Mouse (Mus musculus): ENCODE data around the gene Zcchc7. TPM values are rescaled to one million over a fixed set of nuclear protein-coding genes. Genes with fewer than 3 reads are reported as not detected.

Gene Zcchc7
- total RNA-seq (2021), result 10 to 100 TPM; 55.4 to 67.0 TPM
- long read RNA-seq, experiment 1, full-length matches to known transcripts, result 4 of 9 reads
- long read RNA-seq, experiment 1, partial matches to known transcripts, result 2 of 9 reads
- long read RNA-seq, experiment 1, other reads (novel, unspliced or antisense), result 3 of 9 reads
- long read RNA-seq, experiment 2, full-length matches to known transcripts, result 1 of 3 reads
- long read RNA-seq, experiment 2, partial matches to known transcripts, result 0 of 3 reads
- long read RNA-seq, experiment 2, other reads (novel, unspliced or antisense), result 2 of 3 reads

- DNase-seq (ENCODE audit: low spot score in 2 of 2), result no peak
Measured at GRCm38 (mm10) chr4:44755553-44756133, at the start of gene Zcchc7. TSS of gene Zcchc7 (plus strand) at chr4:44755877.

- DNase-seq (ENCODE audit: low spot score in 2 of 2), result no peak
Measured at GRCm38 (mm10) chr4:44705967-44706366, 49.7 kb upstream of the Zcchc7 start.

- no peak for DNase-seq (ENCODE audit: low spot score in 2 of 2)
Measured at GRCm38 (mm10) chr4:44706865-44707264, 48.8 kb upstream of the Zcchc7 start.

- DNase-seq (ENCODE audit: low spot score in 2 of 2), result no peak
Measured at GRCm38 (mm10) chr4:44708311-44708710, 47.4 kb upstream of the Zcchc7 start.

- no peak for DNase-seq (ENCODE audit: low spot score in 2 of 2)
Measured at GRCm38 (mm10) chr4:44709091-44709695, 46.5 kb upstream of the Zcchc7 start.

- no peak for DNase-seq (ENCODE audit: low spot score in 2 of 2)
Measured at GRCm38 (mm10) chr4:44709740-44710700, 45.7 kb upstream of the Zcchc7 start, which contains the start of gene Pax5. TSS of gene Pax5 (minus strand) at chr4:44710487.

- DNase-seq (ENCODE audit: low spot score in 2 of 2), result no peak
Measured at GRCm38 (mm10) chr4:44710701-44711097, 45.0 kb upstream of the Zcchc7 start.

GRCm38 (mm10) chr4:44711136-44711900 is 44.4 kb upstream of the Zcchc7 start:
- DNase-seq (ENCODE audit: low spot score in 2 of 2), result no peak

GRCm38 (mm10) chr4:44712051-44712700 is 43.5 kb upstream of the Zcchc7 start:
- DNase-seq (ENCODE audit: low spot score in 2 of 2), result no peak

- DNase-seq (ENCODE audit: low spot score in 2 of 2), result no peak
Measured at GRCm38 (mm10) chr4:44712786-44713553, 42.7 kb upstream of the Zcchc7 start.

- no peak for DNase-seq (ENCODE audit: low spot score in 2 of 2)
Measured at GRCm38 (mm10) chr4:44713554-44714051, 42.1 kb upstream of the Zcchc7 start.

- DNase-seq (ENCODE audit: low spot score in 2 of 2), result no peak
Measured at GRCm38 (mm10) chr4:44714111-44714621, 41.5 kb upstream of the Zcchc7 start.

GRCm38 (mm10) chr4:44715621-44716160 is 40.0 kb upstream of the Zcchc7 start:
- no peak for DNase-seq (ENCODE audit: low spot score in 2 of 2)

- DNase-seq (ENCODE audit: low spot score in 2 of 2), result no peak
Measured at GRCm38 (mm10) chr4:44716391-44716790, 39.3 kb upstream of the Zcchc7 start.

- no peak for DNase-seq (ENCODE audit: low spot score in 2 of 2)
Measured at GRCm38 (mm10) chr4:44717676-44718075, 38.0 kb upstream of the Zcchc7 start.

- DNase-seq (ENCODE audit: low spot score in 2 of 2), result no peak
Measured at GRCm38 (mm10) chr4:44720046-44720445, 35.6 kb upstream of the Zcchc7 start.

GRCm38 (mm10) chr4:44721237-44721636 is 34.4 kb upstream of the Zcchc7 start:
- DNase-seq (ENCODE audit: low spot score in 2 of 2), result no peak

GRCm38 (mm10) chr4:44740471-44740870 is 15.2 kb upstream of the Zcchc7 start:
- no peak for DNase-seq (ENCODE audit: low spot score in 2 of 2)
